Mouse (Mus musculus) myocyte (in vitro differentiated cells): ENCODE data around the gene Rpl36al.

Experiments
- E2F4 ChIP-seq: IDR thresholded peaks from one replicate; pipeline ENCODE4 v1.6.1; 2011; ENCODE audit warnings: mild to moderate bottlenecking, control low read depth, moderate library complexity; ENCODE audit not compliant: insufficient read depth
- MAX ChIP-seq: IDR thresholded peaks from one replicate; pipeline ENCODE4 v1.6.1; 2011; ENCODE audit warnings: low read depth, mild to moderate bottlenecking, control low read depth
- POLR2A ChIP-seq: IDR thresholded peaks from one replicate; pipeline ENCODE4 v1.6.1; 2011; ENCODE audit warnings: low read depth, mild to moderate bottlenecking, control low read depth, moderate library complexity; ENCODE audit not compliant: insufficient read length
- SRF ChIP-seq: IDR thresholded peaks from one replicate; pipeline ENCODE4 v1.6.1; 2011; ENCODE audit warnings: low read depth; ENCODE audit not compliant: control insufficient read depth, insufficient read length
- USF1 ChIP-seq: IDR thresholded peaks from one replicate; pipeline ENCODE4 v1.6.1; 2011; ENCODE audit warnings: low read depth, mild to moderate bottlenecking, control low read depth, moderate library complexity

DNA sequence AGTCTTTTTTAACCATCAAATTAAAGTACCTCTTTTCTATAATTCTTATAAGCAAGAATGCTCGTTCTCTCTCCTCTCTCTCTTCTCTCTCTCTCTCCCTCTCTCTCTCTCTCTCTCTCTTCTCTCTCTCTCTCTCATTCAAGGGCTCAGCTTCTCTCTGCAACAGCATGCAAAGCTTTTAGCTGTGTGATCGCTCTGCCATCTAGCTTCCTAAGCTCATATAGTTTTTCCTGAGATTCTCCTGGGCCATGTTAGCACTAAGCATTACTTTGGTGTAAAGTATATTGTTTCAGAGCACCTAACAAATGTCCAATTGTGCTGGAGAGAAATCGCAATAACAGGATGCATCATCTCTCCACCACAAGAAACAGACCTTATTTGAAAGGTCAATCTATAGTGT, 44.7 kb downstream of the Rpl36al start:
- TF ChIP-seq USF1, result no peak
- no peak for TF ChIP-seq SRF
- TF ChIP-seq MAX, result no peak
- no peak for TF ChIP-seq POLR2A
- TF ChIP-seq E2F4, result no peak
